Mouse (Mus musculus) brain, embryonic 14.5 days (tissue): Measurements from ENCODE around the gene Ubn1.

Experiments
- CTCF ChIP-seq: fragments of 200-500 bp; IDR thresholded peaks from 2 replicates; pipeline ENCODE4 v1.5.1; 2012; ENCODE audit warnings: inconsistent platforms, mild to moderate bottlenecking, moderate library complexity, borderline replicate concordance; ENCODE audit not compliant: insufficient read depth, insufficient read length; ENCODE audit errors: extremely low read depth
- POLR2A ChIP-seq: fragments of 200-500 bp; IDR thresholded peaks from 2 replicates; pipeline ENCODE4 v1.6.1; 2012; ENCODE audit warnings: mild to moderate bottlenecking, inconsistent platforms, borderline replicate concordance; ENCODE audit not compliant: poor library complexity, insufficient read depth, insufficient read length, severe bottlenecking; ENCODE audit errors: extremely low read depth

DNA sequence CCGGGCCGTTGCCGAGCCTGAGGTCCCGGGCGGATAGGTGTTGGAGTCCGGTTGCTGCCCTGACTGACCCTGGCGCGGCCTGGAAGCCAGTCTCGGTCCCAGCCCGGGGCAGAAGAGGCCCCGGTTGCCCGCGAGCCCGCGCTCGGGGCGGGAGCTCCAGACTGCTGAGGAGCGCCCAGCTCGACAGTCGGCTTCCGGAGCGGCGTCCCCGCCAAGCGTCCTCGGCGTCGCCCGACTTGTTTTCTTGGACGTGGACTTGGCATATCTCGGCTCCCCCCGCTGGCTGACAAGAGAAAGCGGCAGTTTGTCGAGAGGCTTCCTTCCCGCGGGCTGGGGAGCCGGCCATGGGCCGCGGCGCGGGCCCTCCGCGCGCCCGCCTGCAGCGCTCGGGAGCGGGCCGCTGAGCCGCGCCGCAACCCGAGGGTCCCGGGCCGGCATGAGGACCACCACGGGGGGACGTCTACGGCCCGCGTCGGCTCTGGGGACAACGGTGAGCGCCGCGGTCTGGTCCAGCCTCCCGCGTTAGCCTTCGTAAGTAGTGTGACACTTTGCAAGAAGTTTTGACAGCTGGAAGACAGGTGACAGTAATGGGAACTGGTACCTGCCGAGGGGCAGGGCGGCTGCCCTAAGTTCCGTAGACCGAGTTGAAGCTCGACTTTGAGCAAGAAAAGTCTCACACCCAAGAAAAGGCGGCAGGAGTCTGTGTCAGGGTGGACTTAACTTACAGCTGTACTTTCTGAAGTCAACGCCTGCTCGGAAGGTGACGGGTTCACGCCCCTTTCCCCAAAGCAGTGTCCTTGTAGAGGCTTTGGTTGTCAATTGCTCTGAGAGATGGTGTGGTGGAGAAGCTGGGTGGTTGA is 624 bp downstream of the Ubn1 start:
- TF ChIP-seq CTCF (peak; percentile 7; the same call in 1 of the 2 replicates), POLR2A (no peak)
